Mouse (Mus musculus) large intestine, adult 2 months (tissue): ENCODE data around the gene Ak7. TPM values are rescaled to one million over a fixed set of nuclear protein-coding genes. Genes with fewer than 3 reads are reported as not detected.

Experiments
- DNase-seq: peaks from one replicate; pipeline ENCODE4 v3.0.0-alpha.2; 2012; ENCODE audit warnings: low read depth, low spot score
- WGBS: fragments of 180-500 bp; shearing (Covaris S2); methylation state at CpG from one replicate; pipeline ENCODE4 v1.1.7; 2018; 5-methylcytosine and 5-hydroxymethylcytosine counted together
- polyA plus RNA-seq: library from polyadenylated mRNA; depleted of rRNA; stranded (reverse); fragments of >200 nt; gene quantifications from 2 replicates; pipeline ENCODE4 v1.2.3, GENCODE M21; 2012

Gene Ak7
- polyA plus RNA-seq, 1 experiment: 0.47 TPM

GRCm38 (mm10) chr12:105725736-105726135 lies 20.0 kb downstream of the Ak7 start:
- 79% methylated on average over 13 of the region's 13 CpGs for WGBS
- DNase-seq: no peak

- WGBS: 65% methylated on average over 3 of the region's 3 CpGs
- DNase-seq: no peak
Measured at GRCm38 (mm10) chr12:105727268-105727667, 21.5 kb downstream of the Ak7 start.

GRCm38 (mm10) chr12:105727964-105728363 lies 22.2 kb downstream of the Ak7 start:
- no peak for DNase-seq
- WGBS: 43% methylated on average over 8 of the region's 8 CpGs

- no peak for DNase-seq
- WGBS: 51% methylated on average over 6 of the region's 6 CpGs
Measured at GRCm38 (mm10) chr12:105730851-105731460, 25.2 kb downstream of the Ak7 start.

GRCm38 (mm10) chr12:105733370-105734159 lies 27.8 kb downstream of the Ak7 start:
- 71% methylated on average over 9 of the region's 9 CpGs for WGBS
- DNase-seq: no peak

DNA sequence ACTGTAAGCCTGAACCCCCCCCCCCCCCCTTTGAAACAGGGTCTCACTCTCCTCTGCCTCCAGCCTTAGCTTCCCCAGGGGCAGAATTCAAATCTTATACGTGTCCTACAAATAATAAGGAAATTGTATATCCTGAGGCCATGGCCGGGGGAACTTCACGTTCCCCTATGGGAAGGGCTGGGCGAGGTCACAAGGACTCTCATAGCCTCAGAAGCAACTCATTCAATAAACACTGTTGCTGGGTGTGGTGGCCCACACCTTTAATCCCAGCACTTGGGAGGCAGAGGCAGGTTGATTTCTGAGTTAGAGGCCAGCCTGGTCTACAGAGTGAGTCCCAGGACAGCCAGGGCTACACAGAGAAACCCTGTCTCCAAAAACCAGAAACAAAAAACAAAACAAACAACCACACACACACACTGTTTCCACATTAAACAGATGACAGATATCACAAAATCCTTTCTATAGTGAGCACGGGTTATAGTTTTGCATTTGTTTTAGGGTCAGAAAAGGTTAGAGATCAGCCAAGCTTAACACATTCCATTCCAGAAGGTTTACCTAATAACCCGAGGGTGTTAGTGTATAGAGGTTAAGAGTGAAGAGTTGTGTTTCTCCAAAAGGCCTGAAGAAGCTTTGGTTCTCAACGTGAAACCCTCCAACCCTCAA lies 29.6 kb downstream of the Ak7 start:
- no peak for DNase-seq
- WGBS: 51% methylated on average over 7 of the region's 7 CpGs

DNA sequence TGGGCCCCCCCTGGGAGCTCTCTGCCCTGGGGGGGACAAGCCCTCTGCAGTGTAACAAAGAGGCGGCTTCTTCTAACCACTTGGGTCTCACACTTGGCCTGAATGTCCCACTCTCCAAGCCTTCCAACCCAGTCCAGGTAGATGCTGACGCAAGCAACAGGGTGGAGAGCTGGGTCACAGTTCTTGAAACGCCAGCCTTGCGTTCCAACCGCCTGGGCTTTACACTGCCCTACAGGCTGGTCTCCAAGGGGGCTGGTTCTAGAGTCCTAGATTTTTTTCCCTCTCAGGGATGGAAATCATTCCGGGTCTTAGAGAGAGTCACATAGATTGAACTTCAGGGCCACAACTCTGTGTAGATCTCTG lies 30.1 kb downstream of the Ak7 start:
- 98% methylated on average over 6 of the region's 6 CpGs for WGBS
- no peak for DNase-seq

- DNase-seq: no peak
- 88% methylated on average over 15 of the region's 15 CpGs for WGBS
Measured at GRCm38 (mm10) chr12:105738316-105739096, 32.7 kb downstream of the Ak7 start.

DNA sequence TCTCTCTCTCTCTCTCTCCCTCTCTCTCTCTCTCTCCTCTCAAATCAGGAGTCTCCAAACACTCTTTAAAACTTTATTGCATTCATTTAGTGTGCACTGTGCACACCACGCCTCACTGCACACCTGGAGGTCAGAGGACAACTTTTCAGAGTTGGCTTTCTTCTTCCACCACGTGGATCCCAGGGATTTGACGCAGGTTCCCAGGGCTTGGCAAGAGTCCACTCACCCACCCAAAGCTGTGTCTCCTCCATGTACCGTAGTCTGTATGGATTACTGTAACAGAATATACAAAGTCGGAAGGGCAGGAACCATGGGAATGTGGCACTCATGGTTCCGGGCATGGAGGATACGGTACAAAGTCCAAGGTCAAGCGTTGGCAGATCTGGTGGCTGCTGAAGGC lies 33.9 kb downstream of the Ak7 start:
- 69% methylated on average over 8 of the region's 8 CpGs for WGBS
- no peak for DNase-seq

DNA sequence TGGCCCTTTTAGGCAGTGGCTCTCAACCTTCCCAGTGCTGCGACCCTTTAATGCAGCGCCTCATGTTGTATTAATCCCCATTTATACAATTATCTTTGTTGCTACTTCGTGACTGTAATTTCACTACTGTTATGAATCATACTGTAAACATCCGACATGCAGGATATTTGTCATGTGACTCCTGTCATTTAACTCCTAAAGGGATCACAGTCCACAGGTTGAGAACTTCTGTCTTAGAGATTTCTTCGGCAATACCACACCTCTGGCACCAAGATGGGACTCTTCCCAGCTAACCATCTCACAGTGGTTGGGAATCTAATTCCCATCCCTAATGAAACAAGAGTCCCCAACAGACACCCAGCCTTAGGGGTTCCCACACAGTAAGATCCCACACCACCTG lies 42.3 kb downstream of the Ak7 start:
- DNase-seq: no peak
- 30% methylated on average over 5 of the region's 5 CpGs for WGBS

DNA sequence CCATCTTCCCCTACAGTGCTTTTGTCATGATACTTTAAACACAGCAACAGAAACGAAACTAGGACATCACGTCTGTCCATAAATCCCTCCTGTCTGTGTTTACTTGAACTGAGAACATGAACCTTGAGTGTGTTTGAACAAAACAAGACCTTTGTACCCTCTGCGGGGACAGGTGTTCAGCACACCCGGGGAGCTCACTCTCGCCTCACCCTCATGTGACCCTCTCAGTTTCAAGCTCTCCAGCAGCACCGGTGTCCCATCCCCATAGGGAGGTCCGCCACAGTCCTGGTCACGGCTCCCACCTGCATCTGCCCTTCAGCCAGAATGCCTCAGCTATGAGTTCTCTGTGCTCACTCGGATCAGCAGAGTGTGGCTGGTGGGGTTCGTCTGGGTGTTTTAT lies 48.0 kb downstream of the Ak7 start:
- DNase-seq: no peak
- WGBS: 32% methylated on average over 10 of the region's 10 CpGs

- WGBS: 21% methylated on average over 15 of the region's 15 CpGs
- peak; percentile 80 for DNase-seq
Measured at GRCm38 (mm10) chr12:105757816-105758497, 52.2 kb downstream of the Ak7 start.

- 49% methylated on average over 2 of the region's 2 CpGs for WGBS
- no peak for DNase-seq
Measured at GRCm38 (mm10) chr12:105758911-105759310, 53.1 kb downstream of the Ak7 start.

DNA sequence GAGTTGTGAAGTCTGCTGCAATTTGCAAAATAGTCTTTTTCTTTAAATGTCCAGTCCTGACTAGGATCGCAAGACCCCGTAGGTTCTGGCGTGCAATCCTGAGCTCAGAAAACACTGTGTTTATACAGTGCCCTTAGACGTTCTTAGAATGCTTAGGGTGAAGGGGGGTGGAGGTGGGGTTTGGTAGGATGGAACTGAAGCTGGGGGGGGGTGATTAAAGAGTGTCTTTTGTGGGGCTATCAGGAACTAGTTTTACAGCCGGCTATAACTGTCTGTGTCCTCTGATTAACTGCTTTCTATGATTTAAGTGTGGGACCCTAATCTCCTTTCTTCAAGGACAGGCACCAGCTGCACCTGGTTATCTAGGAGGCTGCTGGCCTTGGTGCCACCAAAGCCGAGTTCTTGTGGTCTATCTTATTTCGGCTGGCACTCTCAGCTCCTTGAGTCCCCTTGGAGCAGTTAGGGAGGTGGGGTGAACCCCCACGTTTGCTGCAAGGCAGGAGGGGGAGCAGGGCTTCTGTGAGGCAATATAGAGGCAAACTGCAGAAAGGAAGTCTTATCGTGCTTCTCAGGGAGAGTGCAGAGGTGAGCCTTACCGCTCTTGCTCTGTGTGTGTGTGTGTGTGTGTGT lies 54.2 kb downstream of the Ak7 start:
- DNase-seq: no peak
- WGBS: 12% methylated on average over 10 of the region's 10 CpGs

GRCm38 (mm10) chr12:105761171-105761570 lies 55.4 kb downstream of the Ak7 start:
- DNase-seq: no peak
- WGBS: 43% methylated on average over 11 of the region's 11 CpGs

DNA sequence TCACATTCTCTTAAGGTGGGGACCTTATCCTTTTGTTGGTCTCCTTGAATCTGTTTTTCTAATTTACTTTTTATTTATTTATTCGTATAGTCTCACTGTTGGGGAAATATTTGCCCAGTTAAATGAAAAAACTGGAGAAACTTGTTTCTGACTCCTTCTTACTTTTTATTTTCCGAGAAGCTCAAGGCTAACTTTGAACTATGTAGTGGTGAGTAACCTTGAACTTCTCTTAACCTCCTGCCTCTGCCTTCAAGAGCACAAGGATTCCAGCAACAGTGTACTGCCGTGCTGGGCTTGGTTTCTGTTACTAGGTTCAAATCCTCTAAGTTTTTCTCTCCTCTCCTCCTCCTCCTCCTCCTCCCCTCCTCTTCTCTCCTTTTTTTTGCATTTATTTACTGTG lies 55.9 kb downstream of the Ak7 start:
- DNase-seq: no peak
- WGBS: 33% methylated on average over 3 of the region's 3 CpGs

DNA sequence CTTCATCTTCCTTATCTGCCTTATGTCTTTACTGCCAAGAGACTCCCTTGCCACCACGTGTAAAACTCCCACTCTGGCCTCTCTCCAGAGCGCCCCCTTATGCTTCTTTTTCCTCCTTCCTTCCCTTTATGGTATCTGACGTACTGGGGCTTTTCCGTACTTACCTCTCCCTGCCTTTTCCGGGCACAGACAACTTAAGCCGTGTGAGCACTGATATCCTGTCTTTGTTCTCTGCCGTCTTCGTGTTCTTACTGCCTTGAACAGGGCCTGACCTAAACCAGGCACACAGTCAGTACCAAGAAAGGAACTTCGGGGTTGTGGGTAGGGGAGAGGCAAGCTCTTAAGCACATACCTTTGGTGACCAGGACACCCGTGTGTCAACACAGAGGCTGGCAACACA lies 63.9 kb downstream of the Ak7 start:
- WGBS: 63% methylated on average over 10 of the region's 10 CpGs
- DNase-seq: no peak

DNA sequence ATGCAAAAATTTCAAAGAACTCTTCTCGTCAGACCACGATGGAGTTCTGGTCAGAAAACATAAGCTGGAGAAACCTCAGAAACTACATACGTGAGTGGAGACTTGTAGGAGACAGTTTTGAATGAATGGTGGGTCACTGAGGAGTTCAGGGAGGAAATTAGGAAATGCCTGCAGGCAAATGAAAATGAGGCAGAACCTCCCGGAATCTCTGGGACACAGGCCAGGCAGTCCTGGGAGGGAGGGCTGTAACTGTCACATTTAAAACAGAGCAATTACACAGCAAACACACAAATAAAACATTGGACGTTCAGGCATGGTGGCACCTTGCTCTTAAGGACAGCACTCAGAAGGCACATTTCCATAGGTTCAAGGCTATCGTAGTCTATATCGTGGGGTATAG lies 69.1 kb downstream of the Ak7 start:
- 61% methylated on average over 7 of the region's 7 CpGs for WGBS
- no peak for DNase-seq

DNA sequence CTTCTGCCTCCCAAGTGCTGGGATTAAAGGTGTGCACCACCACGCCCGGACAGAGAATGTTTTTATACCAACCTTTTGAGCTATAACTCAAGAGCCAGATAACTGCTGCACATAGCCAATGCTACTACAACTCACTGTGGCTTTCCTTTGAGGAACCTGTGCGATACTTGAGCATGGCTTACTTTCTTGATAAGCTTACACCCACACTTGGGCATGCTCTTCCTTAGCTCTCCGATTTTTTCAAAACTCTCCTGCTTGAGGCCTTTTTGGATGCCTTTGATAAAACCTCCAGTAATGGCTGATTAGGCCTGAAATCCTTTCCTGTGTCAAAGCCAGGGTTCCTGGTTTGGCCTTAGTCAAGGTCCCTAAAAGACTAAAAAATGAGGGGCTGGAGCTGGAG lies 71.9 kb downstream of the Ak7 start:
- no peak for DNase-seq
- 94% methylated on average over 4 of the region's 4 CpGs for whole genome bisulfite sequencing
